Mouse (Mus musculus) layer of hippocampus, adult 11-12 months (tissue): ENCODE data around the gene Rtn4rl1.
A peak's percentile ranks its signal among the peaks of the same experiment; 100 is the strongest.

Experiments used
- DNase-seq: peaks from one replicate; pipeline ENCODE4 v3.0.0; 2022; ENCODE audit warnings: low spot score

Rtn4rl1 gene

GRCm38 (mm10) chr11:75193256-75194071 is at the start of gene Rtn4rl1:
Gene Rtn4rl1, plus strand, starts transcription at chr11:75193783.
- DNase-seq = peak; percentile 70

- DNase-seq = no peak
Measured at GRCm38 (mm10) chr11:75145841-75146240, 47.7 kb upstream of the Rtn4rl1 start.

- no peak for DNase-seq
Measured at GRCm38 (mm10) chr11:75147106-75147845, 46.3 kb upstream of the Rtn4rl1 start.

GRCm38 (mm10) chr11:75147846-75148168 is 45.8 kb upstream of the Rtn4rl1 start:
- DNase-seq = no peak

- no peak for DNase-seq
Measured at GRCm38 (mm10) chr11:75148332-75149035, 45.1 kb upstream of the Rtn4rl1 start.

DNA sequence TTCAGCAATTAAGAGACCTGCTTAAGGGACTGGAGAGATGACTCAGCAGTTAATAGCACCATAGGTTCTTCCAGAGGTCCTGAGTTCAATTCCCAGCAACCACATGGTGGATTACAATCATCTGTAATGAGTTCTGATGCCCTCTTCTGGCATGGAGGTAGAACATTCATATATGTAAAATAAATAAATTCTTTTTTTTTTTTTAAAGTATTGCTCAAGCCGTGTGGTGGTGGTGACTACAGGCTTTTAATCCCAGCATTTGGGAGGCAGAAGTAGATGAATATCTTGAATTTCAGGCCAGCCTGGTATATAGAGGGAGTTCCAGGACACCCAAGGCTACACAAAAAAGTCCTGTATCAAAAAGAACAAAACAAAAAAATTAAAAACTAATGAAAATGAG is 43.2 kb upstream of the Rtn4rl1 start:
- no peak for DNase-seq

DNA sequence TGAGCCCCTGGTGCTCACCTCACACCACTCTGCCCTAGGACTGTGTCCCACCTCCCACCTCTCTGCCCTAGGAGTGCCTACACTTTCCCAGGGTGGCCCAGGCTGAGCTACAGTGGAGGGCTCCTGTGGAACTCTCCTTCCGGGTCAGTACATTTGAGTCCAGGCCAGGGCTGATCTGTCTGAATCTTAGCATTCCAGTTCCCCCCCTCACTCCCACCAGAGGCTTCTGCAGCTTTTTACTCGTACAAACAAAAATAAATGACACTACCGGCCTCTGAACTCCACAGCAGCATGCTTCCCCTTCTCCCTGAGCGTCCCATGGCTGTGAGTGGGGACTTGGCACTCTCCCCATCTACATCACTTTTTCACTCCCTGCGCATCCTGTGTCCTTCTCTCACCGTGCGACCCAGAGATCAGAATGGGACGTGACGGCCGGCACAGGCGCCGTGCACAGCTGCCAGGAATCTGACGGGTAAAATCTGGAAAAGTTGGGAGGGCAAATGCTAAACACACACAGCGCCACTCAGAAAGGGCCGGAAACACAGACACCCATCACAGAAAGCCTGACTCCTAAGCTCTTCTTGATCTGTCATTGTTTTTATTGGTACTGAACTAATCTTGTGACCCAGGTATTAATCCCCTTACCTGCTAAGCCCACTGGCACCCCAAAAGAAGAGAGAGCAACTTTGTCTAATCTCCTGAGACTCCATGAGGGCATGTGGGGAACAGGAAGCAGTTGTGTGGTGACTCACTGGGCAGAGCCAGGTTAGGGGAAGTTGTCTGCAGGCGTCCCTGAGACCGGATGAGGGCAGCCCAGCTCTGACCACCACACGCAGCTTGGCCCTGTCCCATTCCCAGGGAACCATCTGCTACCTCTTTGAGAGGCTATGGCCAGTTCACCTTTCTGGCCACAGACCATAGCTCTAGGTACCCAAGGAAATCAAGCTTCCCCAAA is 40.7 kb upstream of the Rtn4rl1 start:
- no peak for DNase-seq

DNA sequence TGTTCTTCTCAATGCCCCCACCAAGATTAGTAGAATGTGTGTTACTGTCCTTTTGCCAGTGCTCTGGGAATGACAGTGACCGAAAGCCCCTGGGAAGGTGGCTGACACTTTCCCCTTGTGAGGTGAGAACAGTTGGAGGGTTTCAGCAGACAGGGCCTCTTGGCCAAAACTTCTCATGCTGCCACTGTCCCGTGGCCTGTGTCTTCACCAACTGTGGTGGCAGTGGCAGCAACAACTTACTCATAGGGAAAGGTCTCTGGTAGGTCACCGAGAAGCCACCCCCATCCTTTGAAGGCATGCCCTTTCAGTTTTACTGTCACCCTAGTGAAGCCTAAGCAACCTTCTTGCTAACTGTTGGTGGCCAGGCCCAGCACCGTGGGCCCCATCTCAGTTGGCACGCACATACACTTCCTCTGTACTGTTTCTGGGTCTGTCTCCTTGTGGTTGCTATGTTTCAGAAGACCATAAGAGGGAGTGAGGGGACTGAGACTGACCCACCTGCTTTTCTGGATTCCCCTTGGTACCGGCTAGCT is 39.5 kb upstream of the Rtn4rl1 start:
- DNase-seq = no peak

GRCm38 (mm10) chr11:75155985-75156384 is 37.6 kb upstream of the Rtn4rl1 start:
- no peak for DNase-seq

DNA sequence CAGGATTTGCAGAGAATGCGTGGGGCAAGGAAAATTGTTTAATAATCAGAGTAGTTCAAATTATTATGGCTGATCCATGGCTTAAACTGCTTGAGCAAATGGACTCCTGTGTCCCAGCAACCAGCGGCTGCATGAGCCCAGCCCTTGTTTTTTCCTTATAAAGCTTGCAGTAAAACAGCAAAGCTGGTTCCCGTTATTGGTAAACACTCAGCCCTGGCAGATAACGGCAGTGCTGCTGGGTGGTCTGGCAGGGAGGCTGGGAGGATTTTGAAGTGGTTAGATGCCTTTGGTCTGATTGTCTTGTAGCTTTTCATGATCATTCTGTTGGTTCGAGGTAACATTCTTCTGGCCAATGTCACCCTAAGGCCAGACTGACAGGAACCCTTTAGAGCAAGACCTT is 37.2 kb upstream of the Rtn4rl1 start:
- DNase-seq = no peak

- no peak for DNase-seq
Measured at GRCm38 (mm10) chr11:75157037-75157436, 36.5 kb upstream of the Rtn4rl1 start.

GRCm38 (mm10) chr11:75157901-75158300 is 35.7 kb upstream of the Rtn4rl1 start:
- DNase-seq = no peak

- no peak for DNase-seq
Measured at GRCm38 (mm10) chr11:75158432-75158831, 35.2 kb upstream of the Rtn4rl1 start.

GRCm38 (mm10) chr11:75159564-75159963 is 34.0 kb upstream of the Rtn4rl1 start:
- DNase-seq = no peak

GRCm38 (mm10) chr11:75160954-75161353 is 32.6 kb upstream of the Rtn4rl1 start:
- no peak for DNase-seq

- DNase-seq = no peak
Measured at GRCm38 (mm10) chr11:75161417-75162008, 32.1 kb upstream of the Rtn4rl1 start.

DNA sequence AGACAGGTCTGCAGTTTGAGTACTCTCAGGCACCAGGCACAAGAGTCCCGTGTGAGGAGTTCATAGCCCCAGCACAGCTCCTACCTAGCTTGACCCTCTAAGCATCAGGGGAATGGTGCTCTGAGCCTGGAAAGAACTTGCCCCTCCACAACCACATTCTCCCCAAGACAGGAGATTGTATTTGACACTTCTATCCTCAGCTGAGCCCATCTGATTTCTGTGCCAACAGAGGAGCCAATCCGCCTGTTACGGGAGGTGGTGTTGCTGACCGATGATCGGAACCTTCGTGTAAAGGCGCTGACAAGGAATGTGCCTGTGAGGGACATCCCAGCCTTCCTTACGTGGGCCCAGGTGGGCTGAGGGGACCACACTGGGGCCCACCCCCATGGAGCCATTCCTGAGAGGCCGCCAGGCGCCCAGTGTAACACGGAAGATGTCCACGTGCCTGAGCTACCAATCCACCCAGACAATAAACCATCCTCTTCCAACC is 30.9 kb upstream of the Rtn4rl1 start:
- DNase-seq = no peak

GRCm38 (mm10) chr11:75163379-75163778 is 30.2 kb upstream of the Rtn4rl1 start:
- DNase-seq = no peak

GRCm38 (mm10) chr11:75164051-75164450 is 29.5 kb upstream of the Rtn4rl1 start:
- no peak for DNase-seq

- DNase-seq = no peak
Measured at GRCm38 (mm10) chr11:75164750-75165149, 28.8 kb upstream of the Rtn4rl1 start.
